Mouse (Mus musculus) brain, adult 2 months (tissue): Measurements from ENCODE around the gene Zfp523.
"Not testable (repeated sequence)": the region's sequence is repeated elsewhere in the genome, so short reads cannot be mapped to it uniquely, and the experiment has no call there.

Experiments used
- DNase-seq: peaks from one replicate; pipeline ENCODE4 v3.0.0; 2011; ENCODE audit warnings: low read depth, low spot score

The Zfp523 gene

GRCm38 (mm10) chr17:28209457-28210110 is 32.7 kb downstream of the Zfp523 start:
- DNase-seq: no peak

DNA sequence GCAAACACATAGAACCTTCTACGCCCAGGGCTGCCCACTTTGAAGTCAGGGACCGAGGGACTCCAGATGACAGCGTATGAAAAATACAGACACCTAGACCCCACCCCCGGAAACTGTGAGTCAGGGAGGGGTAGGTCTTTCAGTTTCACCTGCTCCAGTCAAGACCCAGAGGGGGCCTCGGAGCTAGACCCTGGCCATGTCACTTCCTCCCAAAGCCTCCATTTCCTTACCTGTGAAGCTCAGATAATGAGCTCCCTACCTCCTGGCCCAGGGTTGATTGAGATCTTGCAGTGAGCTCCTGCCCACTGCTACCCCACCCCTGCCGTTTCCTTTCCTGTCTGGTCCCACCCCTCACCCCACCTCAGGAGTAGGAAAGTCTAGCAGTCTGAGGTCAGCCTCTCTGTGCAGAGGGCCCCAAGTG is 35.0 kb downstream of the Zfp523 start:
- no peak for DNase-seq

GRCm38 (mm10) chr17:28212391-28212790 is 35.5 kb downstream of the Zfp523 start:
- DNase-seq: no peak

DNA sequence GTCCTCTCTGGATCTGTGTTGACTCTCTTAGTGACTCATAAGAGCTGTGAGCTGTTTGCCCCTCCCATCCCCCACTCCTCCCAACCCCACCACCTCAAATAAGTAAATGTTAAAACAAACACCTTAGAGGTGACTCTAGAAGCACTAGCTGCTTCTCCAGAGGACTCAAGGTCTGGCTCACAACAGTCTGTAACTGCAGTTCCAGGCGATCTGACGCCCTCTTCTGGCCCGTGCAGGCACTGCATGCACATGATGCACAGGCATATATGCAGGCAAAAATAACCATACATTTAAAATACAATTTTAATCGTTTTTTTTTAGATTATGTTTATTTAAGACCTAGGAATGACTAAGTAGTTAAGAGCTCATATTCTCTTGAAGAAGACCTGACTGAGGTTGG is 36.3 kb downstream of the Zfp523 start:
- no peak for DNase-seq

DNA sequence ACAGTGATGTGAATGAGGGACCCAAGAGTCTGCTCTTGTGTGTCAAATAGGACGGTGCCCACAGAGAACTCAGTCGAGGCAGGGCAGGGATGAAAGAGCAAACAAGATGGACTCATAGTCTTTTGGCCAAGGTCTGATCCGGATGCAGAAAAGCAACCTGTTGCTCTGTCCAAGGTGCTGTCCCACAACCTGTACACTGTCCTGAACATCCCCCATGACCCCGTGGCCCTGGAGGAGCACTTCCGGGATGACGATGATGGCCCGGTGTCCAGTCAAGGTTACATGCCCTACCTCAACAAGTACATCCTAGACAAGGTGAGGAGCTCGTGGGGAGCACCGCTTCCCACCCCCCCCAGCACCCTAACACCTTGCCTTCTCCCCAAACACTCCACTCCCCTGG is 39.9 kb downstream of the Zfp523 start:
- no peak for DNase-seq

- DNase-seq: no peak
Measured at GRCm38 (mm10) chr17:28217721-28218649, 41.1 kb downstream of the Zfp523 start.

DNA sequence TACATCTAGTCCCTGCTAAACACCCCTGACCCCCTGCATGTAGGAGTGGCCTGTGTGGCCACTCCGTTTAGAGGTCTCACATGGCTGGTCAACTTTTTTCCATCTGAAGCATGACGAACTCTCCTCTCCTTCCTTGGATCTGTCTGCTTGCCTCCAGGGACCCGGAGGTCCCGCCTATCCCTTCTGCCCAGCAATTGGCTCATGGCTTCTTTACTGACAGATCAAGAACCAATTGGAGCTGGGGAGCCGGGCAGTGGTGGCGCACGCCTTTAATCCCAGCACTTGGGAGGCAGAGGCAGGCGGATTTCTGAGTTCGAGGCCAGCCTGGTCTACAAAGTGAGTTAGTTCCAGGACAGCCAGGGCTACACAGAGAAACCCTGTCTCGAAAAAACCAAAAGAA is 45.5 kb downstream of the Zfp523 start:
- not testable (repeated sequence) for DNase-seq

GRCm38 (mm10) chr17:28223561-28224391 is 46.8 kb downstream of the Zfp523 start:
- peak; percentile 98 for DNase-seq

DNA sequence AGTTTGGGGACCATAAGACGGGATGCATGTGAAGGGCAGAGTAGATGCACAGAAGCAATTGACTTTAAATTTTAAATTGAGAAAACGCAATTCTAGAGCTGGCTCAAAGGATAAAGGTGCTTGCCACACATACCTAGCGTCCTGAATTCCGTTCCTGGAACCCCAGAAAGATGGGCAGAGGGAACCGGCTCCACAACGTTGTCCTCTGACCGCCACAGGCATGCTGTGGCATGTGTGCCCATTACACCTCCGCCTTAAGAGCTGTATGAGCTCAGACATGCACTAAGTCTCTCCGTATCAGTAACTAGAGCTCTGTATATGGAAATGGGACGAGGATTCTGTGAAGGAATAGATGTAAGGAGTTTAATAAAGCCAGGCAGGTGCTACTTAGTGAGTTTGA is 47.7 kb downstream of the Zfp523 start:
- DNase-seq: no peak

DNA sequence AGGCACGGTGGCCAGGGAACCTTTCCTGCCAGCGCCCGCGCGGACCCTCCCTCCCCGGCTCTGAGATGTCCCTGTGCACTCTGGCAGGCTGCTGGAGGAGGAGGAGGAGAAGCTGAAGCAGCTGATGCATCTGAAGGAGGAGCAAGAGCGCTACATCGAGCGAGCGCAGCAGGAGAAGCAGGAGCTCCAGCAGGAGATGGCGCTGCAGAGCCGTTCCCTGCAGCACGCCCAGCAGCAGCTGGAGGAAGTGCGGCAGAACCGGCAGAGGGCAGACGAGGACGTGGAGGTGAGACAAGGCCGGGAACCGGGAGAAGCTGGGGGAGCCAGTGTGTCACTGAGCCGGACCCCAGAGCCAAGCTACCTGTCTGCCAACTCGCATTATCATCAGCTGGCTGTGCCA is 49.1 kb downstream of the Zfp523 start:
- DNase-seq: peak; percentile 98

GRCm38 (mm10) chr17:28230486-28230885 is 53.6 kb downstream of the Zfp523 start:
- no peak for DNase-seq

GRCm38 (mm10) chr17:28231026-28231736 is 54.3 kb downstream of the Zfp523 start:
- DNase-seq: no peak

DNA sequence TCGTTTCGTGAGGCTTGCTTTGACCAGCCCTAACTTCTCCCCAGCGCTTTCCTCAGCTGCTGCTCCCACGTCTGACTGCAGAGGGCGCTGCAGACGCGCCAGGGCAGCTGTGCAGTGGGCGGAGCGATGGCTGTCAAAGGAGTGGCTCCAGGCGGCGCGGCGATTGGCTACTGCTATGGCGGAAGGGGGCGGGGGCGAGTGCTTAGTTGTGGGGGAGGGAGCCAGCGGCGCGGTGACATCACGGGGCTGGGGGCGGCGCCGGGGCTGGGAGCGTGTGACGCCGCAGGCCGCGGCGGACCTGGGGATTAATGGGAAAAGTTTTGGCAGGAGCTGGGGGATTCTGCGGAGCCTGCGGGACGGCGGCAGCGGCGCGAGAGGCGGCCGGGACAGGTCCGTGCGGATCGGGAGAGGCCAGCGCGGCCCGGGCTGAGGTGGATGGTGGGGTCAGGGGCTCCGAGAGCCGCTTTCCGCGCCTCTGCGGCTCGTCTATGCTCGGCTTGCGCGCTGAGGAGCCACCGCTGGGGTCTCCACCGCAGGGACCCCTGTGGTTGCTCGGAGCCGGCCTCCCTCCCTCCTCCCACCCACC is 55.6 kb downstream of the Zfp523 start, which contains the start of gene Ppard:
Gene Ppard (plus strand): TSS at position 226 of the 586 bp plus-strand sequence.
- peak; percentile 98 for DNase-seq

- DNase-seq: no peak
Measured at GRCm38 (mm10) chr17:28233091-28233731, 56.3 kb downstream of the Zfp523 start.

DNA sequence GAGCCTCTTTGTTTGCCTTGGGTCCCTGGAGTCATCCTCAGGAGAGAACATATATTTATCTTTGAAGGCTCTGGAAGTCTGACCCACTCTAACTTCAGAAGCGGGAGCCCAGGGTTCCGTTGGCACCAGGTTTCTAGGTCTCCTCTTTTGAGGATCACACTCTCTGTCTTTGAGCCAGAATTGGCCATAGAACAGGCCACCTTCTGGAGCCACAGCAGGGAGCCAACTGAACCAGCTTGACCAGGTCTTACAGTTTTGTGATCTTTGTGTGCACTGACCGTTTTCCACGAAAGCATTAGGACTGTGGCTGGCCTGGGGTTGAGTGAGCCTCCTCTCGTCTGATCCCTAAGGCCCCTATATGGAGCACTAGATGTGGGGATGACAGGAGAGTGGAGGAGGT is 57.7 kb downstream of the Zfp523 start:
- DNase-seq: peak; percentile 66

- DNase-seq: peak; percentile 73
Measured at GRCm38 (mm10) chr17:28235982-28236635, 59.2 kb downstream of the Zfp523 start.

GRCm38 (mm10) chr17:28236636-28237015 is 59.7 kb downstream of the Zfp523 start:
- no peak for DNase-seq

DNA sequence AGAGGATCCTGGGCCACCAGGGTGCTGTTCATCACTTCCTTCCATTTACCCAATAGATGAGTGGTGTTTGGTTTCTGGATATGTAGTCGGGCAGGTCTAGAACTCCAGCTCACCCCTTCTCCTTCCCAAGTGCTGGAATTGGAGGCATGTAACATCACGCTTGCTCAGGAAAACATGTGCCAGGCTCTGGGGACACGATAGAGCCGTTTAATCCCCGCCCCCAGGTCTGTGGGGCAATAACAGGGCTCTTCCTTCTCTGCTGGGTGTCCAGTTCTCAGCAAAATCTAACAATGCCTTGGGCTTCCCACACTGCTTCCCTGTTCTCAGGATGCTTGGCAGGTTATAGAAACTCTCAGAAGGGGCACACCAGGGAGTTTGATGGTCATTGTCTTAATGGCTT is 60.4 kb downstream of the Zfp523 start:
- no peak for DNase-seq

- no peak for DNase-seq
Measured at GRCm38 (mm10) chr17:28237874-28238273, 60.9 kb downstream of the Zfp523 start.

DNA sequence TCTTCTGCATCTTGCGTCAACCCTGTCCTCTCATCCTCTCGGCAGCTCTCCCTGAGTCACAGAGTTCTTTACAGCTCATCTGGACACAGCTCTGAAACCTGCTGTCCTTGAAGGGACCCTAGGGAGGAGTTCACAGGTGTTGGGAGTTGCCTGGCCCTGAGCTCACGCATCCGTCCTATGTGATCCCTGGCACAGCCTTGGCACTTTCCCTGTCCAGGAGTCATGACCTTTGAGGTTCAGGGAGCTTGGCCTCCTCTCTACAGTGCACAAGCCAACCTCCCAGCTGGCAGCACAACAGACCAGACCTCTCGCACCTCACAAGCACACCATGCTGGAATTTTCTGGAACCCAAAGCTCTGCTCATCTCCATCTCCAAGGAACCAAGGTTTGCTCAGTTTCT is 63.9 kb downstream of the Zfp523 start:
- DNase-seq: no peak
